Mouse (Mus musculus): ENCODE results near the gene Nudt17.
"Not testable (repeated sequence)": the region's sequence is repeated elsewhere in the genome, so short reads cannot be mapped to it uniquely, and the experiment has no call there.

Gene Nudt17

DNA sequence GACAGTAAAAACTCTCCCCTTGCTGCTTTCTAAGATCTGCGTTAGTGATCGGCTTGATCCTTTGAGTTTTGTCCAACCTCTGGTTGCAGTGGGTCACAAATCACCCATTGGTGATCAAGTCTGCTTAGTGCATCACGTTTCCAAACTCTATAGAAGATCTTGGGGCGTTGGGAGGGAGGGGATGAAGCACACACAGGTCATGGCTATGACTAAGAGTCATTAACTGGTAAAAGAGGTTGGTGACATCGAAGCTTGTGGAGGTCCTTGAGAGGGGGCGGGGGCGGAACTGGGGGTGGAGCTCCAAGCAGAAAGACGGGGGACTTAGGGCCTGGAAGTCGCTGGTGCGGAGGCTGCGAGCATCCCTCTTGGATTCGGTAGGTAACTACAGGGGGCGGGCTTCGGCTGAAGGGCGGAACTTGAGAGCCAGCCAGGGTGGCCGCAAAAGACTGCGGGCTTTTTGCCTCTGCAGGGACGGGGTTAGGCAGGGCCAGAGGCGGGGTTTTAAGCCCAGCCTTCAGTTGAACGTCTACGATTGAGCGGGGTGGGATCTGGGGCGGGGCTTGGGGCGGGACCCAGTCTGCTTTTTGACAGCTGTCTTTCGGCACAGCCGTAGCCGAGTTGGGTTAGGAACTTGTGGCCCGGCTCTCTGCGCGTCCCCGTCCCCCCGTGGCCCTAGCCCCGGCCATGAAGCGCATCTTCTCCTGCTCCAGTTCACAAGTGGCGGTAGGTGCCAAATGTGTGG is 38.5 kb downstream of the Nudt17 start, which contains the start of gene Ankrd35:
TSS of gene Ankrd35 (plus strand) at position 405 of the 742 bp plus-strand sequence.
- DNase-seq = peak; percentile 81

GRCm38 (mm10) chr3:96668424-96669067 is 39.8 kb downstream of the Nudt17 start:
- no peak for DNase-seq

- DNase-seq = peak; percentile 61
These were observed 41.0 kb downstream of the Nudt17 start for GRCm38 (mm10) chr3:96667316-96667715.

GRCm38 (mm10) chr3:96666916-96667315 is 41.4 kb downstream of the Nudt17 start:
- no peak for DNase-seq

GRCm38 (mm10) chr3:96665732-96666363 is 42.5 kb downstream of the Nudt17 start:
- DNase-seq = not testable (repeated sequence)

DNA sequence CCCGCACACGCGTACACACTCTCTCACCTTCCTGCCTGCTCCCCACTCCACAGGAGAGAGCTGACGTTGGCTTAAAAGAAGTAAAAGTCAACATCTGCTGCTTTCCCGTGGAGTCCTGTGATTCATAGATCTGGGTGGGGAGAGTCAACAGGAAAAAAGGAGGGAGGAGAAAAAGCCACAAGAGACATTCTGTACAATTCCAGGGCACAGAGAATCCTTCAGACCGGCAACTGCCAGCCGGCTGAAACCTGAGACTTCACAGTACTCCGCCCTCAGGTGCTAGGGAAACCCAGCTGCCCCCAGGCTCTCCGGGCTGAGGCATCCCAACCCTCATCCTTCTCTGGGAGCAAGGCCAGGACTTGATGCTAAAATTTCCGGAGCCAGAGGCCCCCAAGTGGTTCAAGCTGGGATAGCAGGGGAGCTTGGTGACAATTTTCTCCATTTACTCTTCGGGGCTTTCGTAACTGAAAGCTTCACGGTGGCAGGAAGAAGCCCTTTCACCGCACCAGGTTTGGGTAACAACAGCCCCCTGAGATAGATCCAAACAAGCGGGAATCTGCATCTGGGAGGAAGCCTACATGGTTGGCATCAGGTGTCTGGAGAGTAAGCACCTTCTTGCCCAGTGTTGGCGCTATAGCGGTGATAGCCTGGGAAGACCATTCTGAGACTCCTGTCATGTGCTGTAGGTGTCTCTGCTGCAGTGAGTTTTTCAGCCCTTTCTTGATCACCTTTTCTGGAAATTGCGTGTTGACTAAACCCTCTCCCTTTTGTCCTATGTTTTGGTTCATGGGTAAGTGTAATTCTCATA is 44.7 kb downstream of the Nudt17 start:
- DNase-seq = peak; percentile 83

- no peak for DNase-seq
These were observed 45.5 kb downstream of the Nudt17 start for GRCm38 (mm10) chr3:96662731-96663316.

- no peak for DNase-seq
These were observed 47.5 kb downstream of the Nudt17 start for GRCm38 (mm10) chr3:96660901-96661300.
